13 mouse cellular contexts compared by ENCODE assay signal in the genomic region with DNA sequence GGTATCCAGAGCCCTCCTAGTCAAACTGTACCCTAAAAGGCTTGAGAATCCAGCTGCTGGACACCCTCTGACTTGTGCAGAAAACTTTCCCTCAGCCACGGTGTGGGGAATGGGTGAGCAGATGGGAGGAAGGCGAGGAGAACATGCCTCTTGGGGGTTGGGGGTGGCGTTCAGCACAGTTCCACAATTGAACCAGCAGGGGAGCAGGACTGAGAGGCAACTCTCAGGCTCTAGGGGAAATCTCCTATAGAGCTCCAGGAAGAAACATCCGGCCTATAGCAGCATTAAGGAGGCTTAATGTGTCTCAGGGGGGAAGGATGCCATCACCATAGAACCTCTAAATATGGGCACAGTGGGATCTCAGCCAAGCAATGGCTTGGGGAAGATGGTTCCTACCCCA. TPM values are rescaled to one million over a fixed set of nuclear protein-coding genes. Genes with fewer than 3 reads are reported as not detected.
A peak's percentile ranks its signal among the peaks of the same experiment; 100 is the strongest.
DNase-seq lines count a peak whose midpoint lies in the region; ATAC-seq and TF ChIP-seq lines count a peak whose summit lies in the region.
"Had no signal": no experiment of that assay in that cellular context is flagged by ENCODE, and none has a peak within 500 bp of the region (broad histone marks: within the 10 kb centered on the region; RNA-seq: fewer than 3 reads in every experiment).

No protein-coding gene starts in this region.

- no peak overlapping the region for H3K4me2 ChIP-seq in heart, postnatal 0 days (ENCODE audit: low read depth, low read length)
- H3K4me2 ChIP-seq in forebrain, embryonic 13.5 days = peak overlapping the region; percentile 79
- H3K4me2 ChIP-seq in midbrain, embryonic 12.5 days (replicated peaks) = peak overlapping the region; percentile 79
- H3K4me2 ChIP-seq: limb, embryonic 15.5 days had no signal

- H3K27ac ChIP-seq in heart, postnatal 0 days (ENCODE audit: low read depth) = no peak overlapping the region
- no peak overlapping the region for H3K27ac ChIP-seq in ES-Bruce4 (ENCODE audit: insufficient read depth, low read length)
- 0 out of 2 replicates have a peak overlapping the region, but pooled peaks have one; percentile 5 for H3K27ac ChIP-seq in forebrain, embryonic 13.5 days
- H3K27ac ChIP-seq in midbrain, embryonic 12.5 days (replicated peaks) = peak overlapping the region; percentile 93
- H3K27ac ChIP-seq: limb, embryonic 15.5 days had no signal

- H3K4me1 ChIP-seq in heart, postnatal 0 days (ENCODE audit: control insufficient read depth, insufficient read depth) = no peaks in the 10 kb centered on the region
- H3K4me1 ChIP-seq in ES-Bruce4 (ENCODE audit: control insufficient read depth, insufficient read depth, low read length) = peaks cover 2% of the 10 kb centered on the region
- peaks cover 44% of the 10 kb centered on the region for H3K4me1 ChIP-seq in forebrain, embryonic 13.5 days
- peaks cover 38% of the 10 kb centered on the region for H3K4me1 ChIP-seq in midbrain, embryonic 12.5 days

- no peaks in the 10 kb centered on the region for H3K36me3 ChIP-seq in heart, postnatal 0 days (replicated peaks; ENCODE audit: control insufficient read depth, insufficient read depth, low read length)
- H3K36me3 ChIP-seq in ES-Bruce4 (ENCODE audit: control insufficient read depth, insufficient read depth, low read length, poor library complexity, severe bottlenecking) = no peaks in the 10 kb centered on the region
- H3K36me3 ChIP-seq in forebrain, embryonic 13.5 days (ENCODE audit: poor library complexity, severe bottlenecking) = no peaks in the 10 kb centered on the region
- H3K36me3 ChIP-seq in midbrain, embryonic 12.5 days = no peaks in the 10 kb centered on the region
- H3K36me3 ChIP-seq: limb, embryonic 15.5 days had no signal

- H3K9me3 ChIP-seq in heart, postnatal 0 days (replicated peaks; ENCODE audit: control insufficient read depth, low read length) = no peaks in the 10 kb centered on the region
- no peaks in the 10 kb centered on the region for H3K9me3 ChIP-seq in ES-Bruce4 (replicated peaks; ENCODE audit: control insufficient read depth, insufficient read depth, low read length, poor library complexity, severe bottlenecking)
- no peaks in the 10 kb centered on the region for H3K9me3 ChIP-seq in forebrain, embryonic 13.5 days (replicated peaks)
- no peaks in the 10 kb centered on the region for H3K9me3 ChIP-seq in midbrain, embryonic 12.5 days
- H3K9me3 ChIP-seq: limb, embryonic 15.5 days had no signal

- no peak for TF ChIP-seq EP300 in heart, postnatal 0 days (IDR thresholded peaks at IDR 0.05; ENCODE audit: low read depth)
- TF ChIP-seq EP300 in ES-Bruce4 (IDR thresholded peaks at IDR 0.05; ENCODE audit: insufficient read depth, low read depth, low read length) = 0 out of 2 replicates have a peak, but pooled peaks have one; percentile 44

- TF ChIP-seq CTCF in heart, postnatal 0 days (IDR thresholded peaks at IDR 0.05; ENCODE audit: low read depth) = peak; percentile 25
- TF ChIP-seq CTCF in ES-Bruce4 (IDR thresholded peaks at IDR 0.05; ENCODE audit: low read depth, low read length) = no peak

- peaks cover 49% of the 10 kb centered on the region for H3K27me3 ChIP-seq in heart, postnatal 0 days (ENCODE audit: control insufficient read depth, insufficient read depth, low read length)
- no peaks in the 10 kb centered on the region for H3K27me3 ChIP-seq in ES-Bruce4 (ENCODE audit: control insufficient read depth, insufficient read depth, low read length, poor library complexity, severe bottlenecking)
- no peaks in the 10 kb centered on the region for H3K27me3 ChIP-seq in forebrain, embryonic 13.5 days
- no peaks in the 10 kb centered on the region for H3K27me3 ChIP-seq in midbrain, embryonic 12.5 days

- no peak for TF ChIP-seq POLR2A in ES-Bruce4 (IDR thresholded peaks at IDR 0.05; ENCODE audit: insufficient read depth, low read length)

- WGBS in heart, postnatal 0 days = 11% methylated on average over 4 of the region's 4 CpGs
- WGBS in forebrain, embryonic 13.5 days = under 1% methylated on average over 4 of the region's 4 CpGs
- WGBS in midbrain, embryonic 12.5 days = 4% methylated on average over 4 of the region's 4 CpGs

- no peak for DNase-seq in heart, postnatal 0 days (ENCODE audit: low spot score)
- no peak for DNase-seq in heart, postnatal 4 days
- no peak for DNase-seq in spleen, postnatal 14 days (ENCODE audit: low spot score in 2 of 2)
- DNase-seq in T-cell, adult 2 months (ENCODE audit: low spot score) = no peak
- DNase-seq: cerebellum, postnatal 36 days; kidney, adult 18-20 months had no signal

- ATAC-seq in heart, postnatal 0 days (ENCODE audit: insufficient read depth, low read depth) = no peak
- peak; percentile 51; the same call in 1 of the 2 replicates for ATAC-seq in forebrain, embryonic 13.5 days
- ATAC-seq in midbrain, embryonic 12.5 days (ENCODE audit: low FRiP score, low read depth) = 0 out of 2 replicates have a peak, but pooled peaks have one; percentile 16
- no peak for ATAC-seq in CD4-positive, CD25-positive, alpha-beta regulatory T cell, adult 4 months
- ATAC-seq: activated CD4-positive, CD25-positive, alpha-beta regulatory T cell, adult 4 months had no signal

- H3K9ac ChIP-seq in heart, postnatal 0 days (replicated peaks; ENCODE audit: low read depth, low read length) = no peak overlapping the region
- H3K9ac ChIP-seq in ES-Bruce4 (ENCODE audit: low read depth, poor library complexity, severe bottlenecking) = no peak overlapping the region
- 0 out of 2 replicates have a peak overlapping the region, but pooled peaks have one; percentile 77 for H3K9ac ChIP-seq in forebrain, embryonic 13.5 days
- H3K9ac ChIP-seq in midbrain, embryonic 12.5 days (replicated peaks) = peak overlapping the region; percentile 48
- H3K9ac ChIP-seq: limb, embryonic 15.5 days had no signal

- H3K4me3 ChIP-seq in heart, postnatal 0 days (ENCODE audit: low read depth, low read length) = no peak overlapping the region
- H3K4me3 ChIP-seq in ES-Bruce4 (ENCODE audit: low read depth, low read length) = no peak overlapping the region
- peak overlapping the region; percentile 60 for H3K4me3 ChIP-seq in forebrain, embryonic 13.5 days
- H3K4me3 ChIP-seq in midbrain, embryonic 12.5 days = peak overlapping the region; percentile 69
- H3K4me3 ChIP-seq: limb, embryonic 15.5 days had no signal

RNA-seq across cellular contexts. Expression of a gene that starts 2.7 kb away (rescaled TPM):
- total RNA-seq in heart, postnatal 0 days (2014; rRNA removed; ENCODE audit: low replicate concordance) = 4.6 TPM in 2 replicates
- polyA plus RNA-seq in heart, postnatal 0 days (2015; fragmentation: Nextera tagmentation; extraction: Ambion mirVana) = 2.3 TPM in 2 replicates
- 1 to 10 TPM; 6.1 to 6.4 TPM for total RNA-seq in heart, postnatal 4 days (2021)
- polyA plus RNA-seq in ES-Bruce4 (2011; ENCODE audit: insufficient read depth, insufficient read length, low read depth, missing spikeins) = 10.0 and 11.4 TPM in 2 replicates
- 38.2 and 47.4 TPM in 2 replicates for polyA plus RNA-seq in forebrain, embryonic 13.5 days (2015; fragmentation: Nextera tagmentation; extraction: Ambion mirVana)
- polyA plus RNA-seq in midbrain, embryonic 12.5 days (2016; fragmentation: Nextera tagmentation; extraction: Ambion mirVana) = 70.3 and 77.6 TPM in 2 replicates
- polyA plus RNA-seq in CD4-positive, CD25-positive, alpha-beta regulatory T cell, adult 4 months (2017; shearing (Covaris generic)) = 1 to 10 TPM; 2.2 to 5.6 TPM

RNA-seq across cellular contexts. Expression of a gene that starts 21.0 kb away (rescaled TPM):
- 11.4 and 16.0 TPM in 2 replicates for total RNA-seq in heart, postnatal 0 days (2014; rRNA removed; ENCODE audit: low replicate concordance)
- 14.1 and 14.8 TPM in 2 replicates for polyA plus RNA-seq in heart, postnatal 0 days (2015; fragmentation: Nextera tagmentation; extraction: Ambion mirVana)
- 10 to 100 TPM; 13.6 to 15.4 TPM for total RNA-seq in heart, postnatal 4 days (2021)
- 65.8 and 67.6 TPM in 2 replicates for polyA plus RNA-seq in ES-Bruce4 (2011; ENCODE audit: insufficient read depth, insufficient read length, low read depth, missing spikeins)
- polyA plus RNA-seq in forebrain, embryonic 13.5 days (2015; fragmentation: Nextera tagmentation; extraction: Ambion mirVana) = 55.3 and 55.6 TPM in 2 replicates
- polyA plus RNA-seq in midbrain, embryonic 12.5 days (2016; fragmentation: Nextera tagmentation; extraction: Ambion mirVana) = 58.8 and 62.1 TPM in 2 replicates
- 10 to 100 TPM; 48.2 to 65.2 TPM for polyA plus RNA-seq in CD4-positive, CD25-positive, alpha-beta regulatory T cell, adult 4 months (2017; shearing (Covaris generic))

RNA-seq across cellular contexts. Expression of a gene that starts 30.3 kb away (rescaled TPM):
- not detected in 2 replicates for total RNA-seq in heart, postnatal 0 days (2014; rRNA removed; ENCODE audit: low replicate concordance)
- not detected in 2 replicates for polyA plus RNA-seq in heart, postnatal 0 days (2015; fragmentation: Nextera tagmentation; extraction: Ambion mirVana)
- total RNA-seq in heart, postnatal 4 days (2021) = not detected
- polyA plus RNA-seq in ES-Bruce4 (2011; ENCODE audit: insufficient read depth, insufficient read length, low read depth, missing spikeins) = not detected in 2 replicates
- polyA plus RNA-seq in forebrain, embryonic 13.5 days (2015; fragmentation: Nextera tagmentation; extraction: Ambion mirVana) = not detected in 2 replicates
- not detected in 2 replicates for polyA plus RNA-seq in midbrain, embryonic 12.5 days (2016; fragmentation: Nextera tagmentation; extraction: Ambion mirVana)
- polyA plus RNA-seq in CD4-positive, CD25-positive, alpha-beta regulatory T cell, adult 4 months (2017; shearing (Covaris generic)) = not detected
- polyA plus RNA-seq: gonadal fat pad, adult 2 months; limb, embryonic 15.5 days had no signal

RNA-seq across cellular contexts. Expression of a gene that starts 46.5 kb away (rescaled TPM):
- 6.6 and 11.9 TPM in 2 replicates for total RNA-seq in heart, postnatal 0 days (2014; rRNA removed; ENCODE audit: low replicate concordance)
- polyA plus RNA-seq in heart, postnatal 0 days (2015; fragmentation: Nextera tagmentation; extraction: Ambion mirVana) = 9.0 and 10.3 TPM in 2 replicates
- total RNA-seq in heart, postnatal 4 days (2021) = 10 to 100 TPM in 1 of 2 experiments, 1 to 10 TPM in 1; 8.9 to 10.6 TPM
- polyA plus RNA-seq in ES-Bruce4 (2011; ENCODE audit: insufficient read depth, insufficient read length, low read depth, missing spikeins) = 16.5 and 23.2 TPM in 2 replicates
- polyA plus RNA-seq in forebrain, embryonic 13.5 days (2015; fragmentation: Nextera tagmentation; extraction: Ambion mirVana) = 33.7 and 37.6 TPM in 2 replicates
- 38.5 and 45.8 TPM in 2 replicates for polyA plus RNA-seq in midbrain, embryonic 12.5 days (2016; fragmentation: Nextera tagmentation; extraction: Ambion mirVana)
- 10 to 100 TPM; 17.0 to 25.5 TPM for polyA plus RNA-seq in CD4-positive, CD25-positive, alpha-beta regulatory T cell, adult 4 months (2017; shearing (Covaris generic))

RNA-seq across cellular contexts. Expression of a gene that starts 46.9 kb away (rescaled TPM):
- total RNA-seq in heart, postnatal 0 days (2014; rRNA removed; ENCODE audit: low replicate concordance) = 30.1 and 63.3 TPM in 2 replicates
- 21.8 and 22.0 TPM in 2 replicates for polyA plus RNA-seq in heart, postnatal 0 days (2015; fragmentation: Nextera tagmentation; extraction: Ambion mirVana)
- total RNA-seq in heart, postnatal 4 days (2021) = 10 to 100 TPM; 37.4 to 39.3 TPM
- 66.5 and 67.4 TPM in 2 replicates for polyA plus RNA-seq in ES-Bruce4 (2011; ENCODE audit: insufficient read depth, insufficient read length, low read depth, missing spikeins)
- 53.2 and 58.2 TPM in 2 replicates for polyA plus RNA-seq in forebrain, embryonic 13.5 days (2015; fragmentation: Nextera tagmentation; extraction: Ambion mirVana)
- 53.0 and 54.2 TPM in 2 replicates for polyA plus RNA-seq in midbrain, embryonic 12.5 days (2016; fragmentation: Nextera tagmentation; extraction: Ambion mirVana)
- 10 to 100 TPM; 67.6 to 86.8 TPM for polyA plus RNA-seq in CD4-positive, CD25-positive, alpha-beta regulatory T cell, adult 4 months (2017; shearing (Covaris generic))

Comparison
In these comparisons a context has a peak if more than half of its experiments do, and no peak if none do; other contexts are left out.
1. ATAC-seq: peak in forebrain, embryonic 13.5 days (single experiment) and midbrain, embryonic 12.5 days (single experiment); none in heart, postnatal 0 days (single experiment) and CD4-positive, CD25-positive, alpha-beta regulatory T cell, adult 4 months (single experiment).
2. H3K27ac ChIP-seq: peak in forebrain, embryonic 13.5 days (single experiment) and midbrain, embryonic 12.5 days (single experiment); none in heart, postnatal 0 days (single experiment) and ES-Bruce4 (single experiment).
3. H3K4me3 ChIP-seq: peak in forebrain, embryonic 13.5 days (single experiment) and midbrain, embryonic 12.5 days (single experiment); none in heart, postnatal 0 days (single experiment) and ES-Bruce4 (single experiment).
4. H3K9ac ChIP-seq: peak in forebrain, embryonic 13.5 days (single experiment) and midbrain, embryonic 12.5 days (single experiment); none in heart, postnatal 0 days (single experiment) and ES-Bruce4 (single experiment).